14 mouse cellular contexts compared by ENCODE assay signal in the genomic region with DNA sequence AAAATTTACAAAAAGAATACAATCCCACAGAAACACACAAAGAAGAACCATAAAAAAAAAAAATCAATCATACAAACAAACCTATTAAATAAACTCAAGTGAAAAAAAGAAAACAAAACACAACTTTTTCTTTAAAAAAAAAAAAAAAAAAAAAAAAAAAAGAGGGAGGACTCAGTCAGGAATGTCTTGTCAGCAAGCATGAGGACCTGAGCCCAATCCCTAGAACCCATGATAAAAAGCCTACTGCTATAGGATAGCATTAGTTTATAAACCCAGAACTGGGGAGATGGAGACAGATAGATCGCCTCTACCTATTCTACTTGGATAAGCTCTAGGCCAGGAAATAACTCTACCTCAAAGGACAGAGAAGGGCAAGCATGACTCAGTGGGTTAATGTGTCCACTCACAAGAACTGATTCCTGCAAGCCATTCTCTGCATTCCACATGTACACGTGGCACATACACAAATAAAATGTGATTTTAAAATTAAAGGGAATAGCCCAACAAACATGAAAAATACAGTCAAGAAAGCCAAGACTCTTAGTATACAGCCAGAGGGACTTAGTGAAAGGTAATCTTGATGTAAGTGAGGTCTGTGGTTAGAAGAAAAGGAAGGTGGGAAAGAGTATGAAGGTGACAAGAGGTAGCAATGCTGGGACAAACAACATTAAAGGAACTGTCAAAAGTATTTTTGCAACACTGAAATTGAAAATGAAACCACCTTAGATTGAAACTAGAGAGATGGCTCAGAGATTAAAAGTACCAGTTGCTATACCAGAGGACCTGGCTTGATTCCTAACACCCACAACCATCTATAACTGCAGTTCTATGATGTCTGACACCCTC. TPM values are rescaled to one million over a fixed set of nuclear protein-coding genes. Genes with fewer than 3 reads are reported as not detected.
DNase-seq lines count a peak whose midpoint lies in the region; ATAC-seq lines count a peak whose summit lies in the region.
"Had no signal": no experiment of that assay in that cellular context is flagged by ENCODE, and none has a peak within 500 bp of the region (broad histone marks: within the 10 kb centered on the region; RNA-seq: fewer than 3 reads in every experiment).

No protein-coding gene starts in this region.

- ATAC-seq in inflammation-experienced regulatory T-cells, adult 6 months, result peak; percentile 88
- ATAC-seq: intestine, embryonic 15.5 days had no signal

- peak; percentile 75 for DNase-seq in CD4-positive helper T cell, adult 2 months (ENCODE audit: low read depth, low spot score)
- peak; percentile 8 for DNase-seq in T-cell, adult 2 months (ENCODE audit: low spot score)
- DNase-seq in natural killer cell, adult 2 months (ENCODE audit: low spot score in 2 of 2), result peak; percentile 9 to 31
- no peak for DNase-seq in adrenal gland, postnatal 36 days
- DNase-seq in right cerebral cortex, postnatal 14 days, result no peak
- DNase-seq in kidney, postnatal 10 days, result no peak
- DNase-seq: cerebellum, adult 18-20 months had no signal

RNA-seq across cellular contexts. Expression of a gene that starts 13.5 kb away (rescaled TPM):
- polyA plus RNA-seq in inflammation-experienced regulatory T-cells, adult 6 months (2017; shearing (Covaris generic)), result 1 to 10 TPM; 5.2 to 9.4 (median 8.8) TPM
- total RNA-seq in adrenal gland, postnatal 36 days (2021), result 10 to 100 TPM; 38.9 to 42.5 TPM

RNA-seq across cellular contexts. Expression of a gene that starts 43.7 kb away (rescaled TPM):
- not detected for polyA plus RNA-seq in inflammation-experienced regulatory T-cells, adult 6 months (2017; shearing (Covaris generic))
- total RNA-seq in adrenal gland, postnatal 36 days (2021), result 1 to 10 TPM in 1 of 2 experiments, not detected in 1; 3.9 TPM
- total RNA-seq: ES-E14 had no signal
- polyA plus RNA-seq: frontal cortex, adult 2 months; intestine, embryonic 15.5 days; lung, embryonic 16.5 days; myocyte; urinary bladder, adult 2 months had no signal

Comparison
In these comparisons a context has a peak if more than half of its experiments do, and no peak if none do; other contexts are left out.
1. DNase-seq: peak in CD4-positive helper T cell, adult 2 months (single experiment), T-cell, adult 2 months (single experiment) and natural killer cell, adult 2 months (2 of 2); none in adrenal gland, postnatal 36 days (0 of 2), right cerebral cortex, postnatal 14 days (single experiment) and kidney, postnatal 10 days (single experiment).